Comparison of ENCODE assay signal across 28 mouse cellular contexts in the genomic region with DNA sequence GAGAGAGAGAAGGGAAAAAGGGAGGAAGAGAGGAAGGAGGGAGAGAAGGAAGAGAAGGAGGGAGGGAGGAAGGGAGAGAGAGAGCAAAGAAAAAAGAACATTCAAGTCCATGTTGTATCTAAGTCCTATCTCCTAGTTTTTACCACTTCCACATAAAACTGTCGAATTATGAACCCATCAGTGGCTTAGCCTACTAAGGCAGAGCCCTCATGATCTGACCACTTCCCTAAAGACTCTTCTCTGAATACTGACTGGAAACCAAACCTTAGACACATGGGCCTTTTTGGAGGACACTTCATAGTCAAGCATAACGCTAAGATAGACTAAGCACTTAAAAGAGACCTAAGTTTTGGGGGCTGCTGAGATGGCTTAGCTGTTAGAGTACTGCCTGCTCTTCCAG. TPM values are rescaled to one million over a fixed set of nuclear protein-coding genes. Genes with fewer than 3 reads are reported as not detected.
DNase-seq lines count a peak whose midpoint lies in the region; TF ChIP-seq lines count a peak whose summit lies in the region.
"Had no signal": no experiment of that assay in that cellular context is flagged by ENCODE, and none has a peak within 500 bp of the region (broad histone marks: within the 10 kb centered on the region; RNA-seq: fewer than 3 reads in every experiment).

No protein-coding gene starts in this region.

- no peak for TF ChIP-seq POLR2A in testis, adult 2 months (IDR thresholded peaks at IDR 0.05; ENCODE audit: control insufficient read depth, low read depth, low read length)
- no peak for TF ChIP-seq POLR2A in bone marrow macrophage, adult 2 months (IDR thresholded peaks at IDR 0.05; ENCODE audit: borderline replicate concordance, low read depth, low read length)

- H3K36me3 ChIP-seq in testis, adult 2 months (ENCODE audit: control insufficient read depth, insufficient read depth, low read length), result no peaks in the 10 kb centered on the region
- no peaks in the 10 kb centered on the region for H3K36me3 ChIP-seq in macrophage (ENCODE audit: inconsistent target)
- H3K36me3 ChIP-seq: embryonic facial prominence, embryonic 13.5 days; forebrain, embryonic 12.5 days; G1E; heart, embryonic 10.5 days; hindbrain, embryonic 13.5 days had no signal

- no peak overlapping the region for H3K27ac ChIP-seq in testis, adult 2 months (ENCODE audit: control insufficient read depth, insufficient read depth, low read depth, low read length)
- H3K27ac ChIP-seq in bone marrow macrophage, adult 2 months (ENCODE audit: insufficient read depth, low read depth, low read length), result peak overlapping the region; percentile 50
- peak overlapping the region; percentile 52 for H3K27ac ChIP-seq in macrophage
- no peak overlapping the region for H3K27ac ChIP-seq in gastrocnemius, adult 2 months
- H3K27ac ChIP-seq: embryonic facial prominence, embryonic 13.5 days; forebrain, embryonic 12.5 days; heart, embryonic 10.5 days; hindbrain, embryonic 13.5 days; hindbrain, postnatal 0 days had no signal

- 0% methylated on average over 2 of the region's 2 CpGs for WGBS in macrophage (ENCODE audit: missing documents)

- intact Hi-C loops in gastrocnemius, adult 2 months (cut with DNase I), result no loop called here

- no peaks in the 10 kb centered on the region for H3K4me1 ChIP-seq in testis, adult 2 months (ENCODE audit: control insufficient read depth, insufficient read depth, low read length)
- peaks cover 38% of the 10 kb centered on the region for H3K4me1 ChIP-seq in bone marrow macrophage, adult 2 months (ENCODE audit: control insufficient read depth, insufficient read depth, low read length)
- H3K4me1 ChIP-seq: forebrain, embryonic 12.5 days; heart, embryonic 10.5 days; hindbrain, embryonic 13.5 days had no signal

- no peak for DNase-seq in testis, postnatal 10 days (ENCODE audit: low spot score)
- no peak for DNase-seq in adrenal gland, postnatal 36 days
- DNase-seq in gastrocnemius, adult 2 months, result no peak
- DNase-seq in urinary bladder, postnatal 10 days (ENCODE audit: low spot score), result no peak
- DNase-seq: adrenal gland, postnatal 14 days; B cell, adult 2 months; cerebellum, adult 11 months; cerebellum, adult 8-10 months; cerebellum, postnatal 14 days; forebrain, postnatal 0 days; gastrocnemius, postnatal 36 days; heart, adult 18-20 months; heart, postnatal 10 days; heart, postnatal 4 days had no signal

- H3K4me3 ChIP-seq in testis, adult 2 months (ENCODE audit: control insufficient read depth, low read depth, low read length), result peak overlapping the region; percentile 21
- H3K4me3 ChIP-seq in bone marrow macrophage, adult 2 months (ENCODE audit: insufficient read depth, low read length), result no peak overlapping the region
- H3K4me3 ChIP-seq in macrophage (ENCODE audit: inconsistent target), result no peak overlapping the region
- no peak overlapping the region for H3K4me3 ChIP-seq in gastrocnemius, adult 2 months
- H3K4me3 ChIP-seq: embryonic facial prominence, embryonic 13.5 days; forebrain, embryonic 12.5 days; heart, embryonic 10.5 days; hindbrain, embryonic 13.5 days had no signal

- TF ChIP-seq CTCF in testis, adult 2 months (IDR thresholded peaks at IDR 0.05; ENCODE audit: control insufficient read depth, insufficient read depth, insufficient replicate concordance, low read depth, low read length), result no peak
- TF ChIP-seq CTCF in bone marrow macrophage, adult 2 months (IDR thresholded peaks at IDR 0.05; ENCODE audit: low read depth, low read length), result no peak
- TF ChIP-seq CTCF in gastrocnemius, adult 2 months (IDR thresholded peaks at IDR 0.05), result no peak

- no peaks in the 10 kb centered on the region for H3K27me3 ChIP-seq in testis, adult 2 months (ENCODE audit: control insufficient read depth, insufficient read depth, low read length)
- H3K27me3 ChIP-seq: embryonic facial prominence, embryonic 13.5 days; forebrain, embryonic 12.5 days; hindbrain, embryonic 13.5 days had no signal

- H3K79me2 ChIP-seq in macrophage (ENCODE audit: inconsistent target), result no peaks in the 10 kb centered on the region

RNA-seq across cellular contexts. Expression of a gene that starts 1.9 kb away (rescaled TPM):
- polyA plus RNA-seq in testis, adult 2 months (2012; rRNA removed), result 51.5 and 108 TPM in 2 replicates
- not detected in 2 replicates for polyA plus RNA-seq in bone marrow macrophage, adult 2 months (2012; ENCODE audit: insufficient read depth, insufficient read length, missing spikeins)
- 1 to 10 TPM in 3 of 26 experiments, under 1 TPM in 7, not detected in 16; 0.22 to 1.7 (median 0.46) TPM for total RNA-seq in macrophage (2018; cell fraction: chromatin; rRNA removed)
- total RNA-seq in macrophage (2018; cell fraction: cytosol; rRNA removed), result under 1 TPM in 14 of 26 experiments, not detected in 12; 0.03 to 0.95 (median 0.51) TPM
- total RNA-seq in macrophage (2018; cell fraction: nucleus; rRNA removed), result 1 to 10 TPM in 1 of 26 experiments, under 1 TPM in 11, not detected in 14; 0.17 to 1.3 (median 0.38) TPM
- polyA plus RNA-seq in macrophage (2018), result not detected in 3 replicates
- not detected for total RNA-seq in adrenal gland, postnatal 36 days (2021)
- total RNA-seq in gastrocnemius, adult 2 months (2021), result 1 to 10 TPM; 5.8 to 7.5 TPM
- total RNA-seq: adrenal gland, adult 18-20 months had no signal
- polyA plus RNA-seq: G1E, Patski had no signal

RNA-seq across cellular contexts. Expression of a gene that starts 47.6 kb away (rescaled TPM):
- 0.76 and 1.2 TPM in 2 replicates for polyA plus RNA-seq in testis, adult 2 months (2012; rRNA removed)
- polyA plus RNA-seq in bone marrow macrophage, adult 2 months (2012; ENCODE audit: insufficient read depth, insufficient read length, missing spikeins), result not detected in 2 replicates
- total RNA-seq in macrophage (2018; cell fraction: chromatin; rRNA removed), result 1 to 10 TPM in 1 of 26 experiments, not detected in 25; 1.3 TPM
- under 1 TPM in 1 of 26 experiments, not detected in 25; 0.22 TPM for total RNA-seq in macrophage (2018; cell fraction: cytosol; rRNA removed)
- total RNA-seq in macrophage (2018; cell fraction: nucleus; rRNA removed), result under 1 TPM in 2 of 26 experiments, not detected in 24; 0.44 to 0.72 TPM
- polyA plus RNA-seq in macrophage (2018), result not detected in 3 replicates
- total RNA-seq in adrenal gland, postnatal 36 days (2021), result not detected
- total RNA-seq in gastrocnemius, adult 2 months (2021), result under 1 TPM; 0.70 to 0.84 TPM
- total RNA-seq: adrenal gland, adult 18-20 months; forebrain, postnatal 0 days; G1E; gastrocnemius, adult 18-20 months; hindbrain, postnatal 0 days had no signal
- polyA plus RNA-seq: activated CD4-positive, CD25-positive, alpha-beta regulatory T cell, adult 4 months; cortical plate, adult 2 months; G1E; hindbrain, postnatal 0 days had no signal

RNA-seq across cellular contexts. Expression of a gene that starts 47.8 kb away (rescaled TPM):
- 6.6 and 7.7 TPM in 2 replicates for polyA plus RNA-seq in testis, adult 2 months (2012; rRNA removed)
- 11.9 and 14.2 TPM in 2 replicates for polyA plus RNA-seq in bone marrow macrophage, adult 2 months (2012; ENCODE audit: insufficient read depth, insufficient read length, missing spikeins)
- 1 to 10 TPM in 25 of 26 experiments, under 1 TPM in 1; 0.87 to 4.8 (median 2.7) TPM for total RNA-seq in macrophage (2018; cell fraction: chromatin; rRNA removed)
- total RNA-seq in macrophage (2018; cell fraction: cytosol; rRNA removed), result 10 to 100 TPM in 24 of 26 experiments, 1 to 10 TPM in 2; 8.0 to 16.2 (median 12.1) TPM
- total RNA-seq in macrophage (2018; cell fraction: nucleus; rRNA removed), result 10 to 100 TPM in 16 of 26 experiments, 1 to 10 TPM in 10; 1.9 to 16.0 (median 11.4) TPM
- polyA plus RNA-seq in macrophage (2018), result 9.4 to 12.8 TPM (median 11.9 TPM) in 3 replicates
- 10 to 100 TPM; 48.3 to 73.1 TPM for total RNA-seq in adrenal gland, postnatal 36 days (2021)
- 1 to 10 TPM; 3.8 to 5.8 TPM for total RNA-seq in gastrocnemius, adult 2 months (2021)

RNA-seq across cellular contexts. Expression of a gene that starts 48.0 kb away (rescaled TPM):
- polyA plus RNA-seq in testis, adult 2 months (2012; rRNA removed), result 11.3 and 15.1 TPM in 2 replicates
- 14.3 and 24.7 TPM in 2 replicates for polyA plus RNA-seq in bone marrow macrophage, adult 2 months (2012; ENCODE audit: insufficient read depth, insufficient read length, missing spikeins)
- total RNA-seq in macrophage (2018; cell fraction: chromatin; rRNA removed), result 10 to 100 TPM in 7 of 26 experiments, 1 to 10 TPM in 17, under 1 TPM in 1, not detected in 1; 0.91 to 22.8 (median 6.3) TPM
- 1 to 10 TPM; 2.5 to 6.6 (median 4.2) TPM for total RNA-seq in macrophage (2018; cell fraction: cytosol; rRNA removed)
- total RNA-seq in macrophage (2018; cell fraction: nucleus; rRNA removed), result 10 to 100 TPM in 2 of 26 experiments, 1 to 10 TPM in 24; 1.3 to 12.4 (median 3.7) TPM
- polyA plus RNA-seq in macrophage (2018), result 2.4 to 6.6 TPM (median 3.2 TPM) in 3 replicates
- 10 to 100 TPM; 27.4 to 66.4 TPM for total RNA-seq in adrenal gland, postnatal 36 days (2021)
- 1 to 10 TPM; 4.9 to 5.7 TPM for total RNA-seq in gastrocnemius, adult 2 months (2021)

Comparison
In these comparisons a context has a peak if more than half of its experiments do, and no peak if none do; other contexts are left out.
1. H3K27ac ChIP-seq: peak in bone marrow macrophage, adult 2 months (single experiment) and macrophage (single experiment); none in testis, adult 2 months (single experiment) and gastrocnemius, adult 2 months (single experiment).
2. RNA of a gene that starts 1.9 kb away (polyA plus RNA-seq): 51.5 to 108 TPM in testis, adult 2 months; not detected in macrophage and not detected in bone marrow macrophage, adult 2 months; every median in the first group is over 10 times any median in the second.